Mouse (Mus musculus) lung, adult 2 months (tissue): ENCODE measurements at regions not wholly inside any gene's neighbourhood (a gene's known extent, or its start where the extent isn't known, plus 50 kb on each side); places are given as distances from the start of the nearest gene placed in this dataset.

Source experiments
- CTCF ChIP-seq: fragments of 200-500 bp; IDR thresholded peaks from 2 replicates; pipeline ENCODE4 v1.5.1; 2011; ENCODE audit warnings: mild to moderate bottlenecking, low read length, control low read depth; ENCODE audit not compliant: insufficient read depth
- POLR2A ChIP-seq: fragments of 200-500 bp; IDR thresholded peaks from 2 replicates; pipeline ENCODE4 v1.6.1; 2011; ENCODE audit warnings: low read depth, mild to moderate bottlenecking, control low read depth, low read length, borderline replicate concordance; ENCODE audit errors: extremely low read depth

GRCm38 (mm10) chrX:99537814-99538213 is 66.7 kb upstream of the Pja1 start:
- TF ChIP-seq POLR2A, result no peak
- no peak for TF ChIP-seq CTCF
